Mouse (Mus musculus): ENCODE measurements at regions not wholly inside any gene's neighbourhood (a gene's known extent, or its start where the extent isn't known, plus 50 kb on each side); places are given as distances from the start of the nearest gene placed in this dataset.

DNA sequence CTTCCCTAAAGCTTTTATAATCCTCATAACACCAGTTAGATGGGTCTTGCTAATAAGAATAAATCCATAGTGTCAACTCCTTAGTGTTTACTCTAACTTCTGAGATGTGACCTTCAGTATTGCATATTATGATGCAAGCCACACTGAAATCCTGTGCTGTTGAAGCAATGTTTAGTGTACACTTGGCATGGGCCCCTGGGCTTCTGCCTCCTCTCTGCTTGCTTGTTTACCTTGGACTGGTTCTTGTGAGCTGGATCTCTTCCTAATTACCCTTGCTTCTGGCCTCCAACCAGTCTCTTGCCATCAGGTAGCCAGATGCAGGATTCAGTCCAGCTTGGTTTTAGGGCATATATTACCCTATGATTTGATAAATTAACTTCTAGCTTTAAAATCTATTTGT lies 57.0 kb downstream of the Rgs2 start:
- DNase-seq: peak; percentile 76

DNA sequence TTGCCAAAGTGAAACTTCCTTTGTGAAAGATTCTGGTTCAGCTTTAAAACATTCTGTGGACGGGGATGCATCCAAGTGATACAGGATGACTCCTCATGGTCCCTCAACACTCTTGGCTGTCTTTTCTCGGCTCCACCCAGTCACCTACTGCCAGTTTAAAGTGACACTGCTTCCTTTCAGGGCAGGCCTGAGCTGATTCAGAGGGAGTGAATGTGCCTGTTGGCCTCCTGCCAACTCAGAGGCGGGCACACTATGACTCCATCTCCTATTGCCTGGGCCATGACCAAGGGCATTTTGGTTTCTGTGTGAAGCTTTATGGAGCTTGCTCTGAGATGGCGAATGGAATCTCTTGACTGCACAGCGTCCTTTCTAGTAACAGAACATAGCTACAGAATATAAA lies 62.5 kb downstream of the Rgs2 start:
- DNase-seq: peak; percentile 88

DNA sequence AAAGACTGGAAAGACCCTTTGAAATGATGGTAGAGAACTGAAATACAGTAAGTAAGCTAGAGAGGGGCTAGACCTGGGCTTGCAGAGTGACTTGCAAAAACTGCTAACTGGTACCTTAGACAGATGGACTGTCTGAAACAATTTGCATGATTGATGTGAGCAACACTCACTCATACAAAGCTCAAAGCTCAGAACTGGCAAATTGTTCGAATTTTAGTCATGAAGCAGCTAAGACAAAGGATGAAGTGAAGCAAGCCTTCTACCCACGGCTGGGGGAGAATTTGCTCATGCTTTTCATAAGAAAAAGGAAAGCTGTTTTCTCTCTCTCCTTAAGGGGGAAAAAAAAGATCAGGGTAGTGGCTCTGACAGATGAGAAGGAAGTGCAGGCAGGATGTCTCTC lies 64.5 kb downstream of the Rgs2 start:
- DNase-seq: no peak

DNA sequence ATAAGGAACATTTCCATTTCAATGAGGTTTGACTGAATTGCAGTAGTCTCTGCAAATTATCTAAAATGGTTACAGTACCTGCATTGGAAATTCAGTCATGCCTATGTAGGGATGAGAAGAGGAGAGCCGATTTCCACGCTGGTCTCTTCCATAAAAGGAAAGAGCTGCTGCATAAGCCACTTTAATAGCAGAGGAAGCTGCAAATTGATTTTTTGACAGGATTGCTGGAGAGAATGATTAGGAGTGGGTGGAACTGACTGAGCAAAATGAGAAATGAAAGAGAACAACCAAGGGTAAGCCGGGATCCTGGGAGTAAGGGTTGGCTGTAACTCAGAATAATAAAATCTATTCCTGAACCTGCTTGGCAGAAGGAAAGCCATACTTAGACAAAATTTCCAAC lies 65.4 kb downstream of the Rgs2 start:
- no peak for DNase-seq

DNA sequence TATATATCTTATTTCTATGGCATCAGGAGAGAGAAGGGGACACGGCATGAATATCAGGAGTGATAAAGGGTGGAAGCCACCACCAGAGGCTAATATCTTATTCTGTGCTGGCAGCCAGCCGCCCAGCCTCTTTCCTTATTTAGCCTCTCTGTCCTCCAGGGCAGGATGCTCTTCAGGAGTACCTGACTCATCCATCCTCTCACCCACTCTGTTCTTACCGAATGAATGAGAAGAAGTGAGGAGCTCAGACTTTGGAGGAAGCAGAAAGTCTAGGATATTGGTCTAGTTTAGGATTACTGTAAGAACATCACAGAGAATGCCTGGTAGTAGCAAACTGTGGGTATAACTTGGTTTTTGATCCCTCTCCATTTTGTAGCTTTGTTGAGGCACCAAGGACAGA lies 73.2 kb downstream of the Rgs2 start:
- no peak for DNase-seq

DNA sequence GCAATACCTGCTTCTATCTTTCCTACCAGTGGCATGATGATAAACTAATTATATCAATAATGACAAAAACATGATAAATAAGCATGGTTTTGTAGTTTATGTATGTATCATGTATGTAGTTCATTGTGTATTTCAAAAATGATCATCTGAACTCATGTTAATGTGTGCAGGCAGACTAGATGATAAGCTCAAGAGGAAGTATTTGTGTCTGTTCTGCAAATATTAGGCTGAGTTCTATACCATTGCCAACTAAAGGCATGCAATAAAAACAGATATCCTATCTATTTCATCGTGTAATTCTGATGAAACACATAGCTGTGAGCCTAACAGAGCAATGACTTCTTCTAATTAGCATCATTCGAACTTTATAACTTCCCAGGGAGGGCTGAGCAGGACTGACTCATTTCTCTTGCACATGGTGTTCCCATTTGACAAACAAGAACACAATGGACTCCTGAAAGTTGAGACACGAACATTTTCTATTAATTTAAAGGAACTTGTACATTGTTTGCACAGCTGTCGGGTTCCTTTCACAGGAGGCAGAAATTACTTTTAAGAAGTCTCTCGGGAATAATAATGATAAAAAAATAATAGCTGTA lies 74.3 kb downstream of the Rgs2 start:
- no peak for DNase-seq

DNA sequence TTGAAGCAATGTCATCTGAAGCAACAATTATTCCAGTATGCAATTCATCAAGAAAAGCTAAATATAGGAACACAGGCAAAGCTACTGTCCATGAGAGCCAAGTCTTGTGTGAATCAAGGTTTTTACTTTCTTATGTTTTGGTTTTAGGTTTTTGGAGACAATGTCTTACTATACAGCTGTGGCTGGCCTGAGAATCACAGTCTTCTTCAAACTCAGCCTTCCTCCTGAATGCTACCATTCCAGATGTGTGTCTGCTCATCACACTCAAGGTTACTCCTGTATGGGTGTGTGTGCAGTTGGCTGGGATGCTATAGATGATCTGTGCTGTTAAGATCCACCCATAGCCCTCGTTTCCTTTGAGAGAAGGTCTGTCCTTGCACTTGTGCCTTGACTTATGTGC lies 81.5 kb downstream of the Rgs2 start:
- no peak for DNase-seq

DNA sequence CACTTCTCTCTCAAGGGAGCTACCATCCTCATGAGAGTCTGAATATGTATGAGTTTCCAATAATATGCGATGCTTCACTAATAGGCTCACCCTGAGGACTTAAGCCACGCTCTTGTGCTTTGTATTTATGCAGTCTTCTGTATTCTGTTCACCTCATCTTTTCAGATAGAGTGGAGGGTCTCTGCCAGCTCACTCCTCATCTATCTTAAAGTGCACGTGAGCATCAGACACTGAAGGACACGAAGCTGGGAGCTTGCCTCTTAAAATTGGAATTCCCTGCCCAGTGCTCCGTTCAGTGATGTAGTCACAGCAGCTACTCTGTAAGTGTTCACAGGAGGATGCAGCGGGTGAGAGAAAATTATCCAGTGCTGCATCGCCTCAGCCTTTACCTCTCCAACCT lies 83.7 kb downstream of the Rgs2 start:
- no peak for DNase-seq

DNA sequence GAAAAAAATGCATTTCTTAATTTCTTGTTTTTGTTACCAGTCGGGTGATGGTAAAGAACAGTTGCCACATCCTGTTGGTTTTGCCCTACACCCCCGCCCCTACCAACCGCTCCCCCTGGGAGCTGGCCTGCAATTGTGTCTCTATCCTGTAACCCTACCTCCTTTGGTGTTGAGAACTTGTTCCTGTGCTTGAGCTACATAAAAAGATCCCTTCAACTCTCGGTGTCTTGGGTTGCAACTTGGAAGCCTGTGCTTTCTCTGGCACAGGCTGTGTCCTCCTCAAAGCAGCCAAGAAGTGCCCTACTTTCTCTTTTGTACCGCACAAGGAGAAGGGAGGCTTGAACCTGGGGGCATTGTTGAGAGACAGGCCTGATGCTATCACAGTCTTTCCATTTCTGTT lies 85.0 kb downstream of the Rgs2 start:
- peak; percentile 27 for DNase-seq

DNA sequence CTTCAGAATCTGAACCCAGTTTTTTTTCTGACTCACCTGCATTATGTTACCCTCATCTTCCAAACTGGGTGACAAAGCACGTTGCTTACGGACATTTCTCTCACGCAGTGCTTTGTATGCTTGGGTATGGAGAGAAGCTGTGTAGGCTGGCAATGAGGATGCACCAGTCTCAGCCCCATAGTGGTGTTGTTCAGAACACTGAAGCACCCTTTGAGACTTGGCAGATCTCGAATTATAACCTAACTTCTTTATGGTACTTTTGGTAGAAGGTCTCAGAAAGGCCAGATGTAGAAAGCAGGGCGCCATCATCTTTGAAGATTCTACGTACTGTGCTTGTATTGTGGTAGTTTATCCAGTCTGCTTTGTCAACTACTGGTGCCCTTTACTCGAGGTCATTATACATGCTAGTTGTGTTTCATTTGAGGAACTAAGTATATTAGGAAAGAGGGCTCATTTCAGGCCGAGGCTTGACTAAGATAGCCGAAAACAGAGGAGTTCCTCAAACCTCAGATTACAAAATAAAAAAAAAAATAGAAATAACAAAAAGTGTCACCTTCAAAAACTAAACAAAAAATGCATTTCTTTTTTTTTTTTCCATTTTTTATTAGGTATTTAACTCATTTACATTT lies 85.7 kb downstream of the Rgs2 start:
- DNase-seq: no peak

DNA sequence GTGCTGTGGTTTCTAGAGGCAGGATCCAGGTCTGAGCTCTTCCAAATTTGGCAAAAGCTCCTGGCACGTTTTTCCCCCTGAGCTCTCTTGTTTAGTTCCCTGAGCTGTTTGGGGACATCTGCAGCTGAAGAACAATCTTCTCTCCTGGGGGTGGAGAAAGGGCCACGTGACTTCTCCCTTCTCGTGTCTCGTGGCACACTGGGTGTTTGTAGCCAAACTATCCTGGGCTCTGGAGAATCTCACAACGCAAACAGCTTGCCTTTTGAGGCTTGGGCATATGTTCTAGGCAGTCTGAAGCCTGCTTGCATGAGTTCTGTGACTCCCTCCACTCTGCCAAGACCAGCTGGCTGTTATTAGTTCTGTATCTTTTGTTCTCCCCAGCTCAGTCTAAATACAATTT lies 86.3 kb downstream of the Rgs2 start:
- peak; percentile 65 for DNase-seq

DNA sequence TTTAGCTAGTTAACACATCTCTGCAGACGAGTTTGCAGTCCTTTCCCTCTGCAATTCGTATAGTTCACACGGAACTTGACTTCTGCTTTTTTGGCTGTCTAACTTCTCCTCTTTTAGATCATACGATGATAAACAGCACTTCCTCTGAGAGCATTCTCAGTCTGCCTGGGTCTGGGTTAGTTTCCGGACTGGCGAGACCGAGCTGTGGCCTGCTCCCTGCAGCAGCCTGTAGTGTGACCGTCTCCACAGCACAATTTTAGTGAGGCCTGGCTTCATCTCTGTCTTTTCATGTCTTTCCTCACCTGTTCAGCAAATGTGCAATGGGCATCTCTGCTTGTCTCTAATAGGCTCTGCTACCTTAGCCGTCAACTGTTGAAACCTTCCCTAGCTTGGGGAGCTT lies 87.4 kb downstream of the Rgs2 start:
- peak; percentile 20 for DNase-seq

DNA sequence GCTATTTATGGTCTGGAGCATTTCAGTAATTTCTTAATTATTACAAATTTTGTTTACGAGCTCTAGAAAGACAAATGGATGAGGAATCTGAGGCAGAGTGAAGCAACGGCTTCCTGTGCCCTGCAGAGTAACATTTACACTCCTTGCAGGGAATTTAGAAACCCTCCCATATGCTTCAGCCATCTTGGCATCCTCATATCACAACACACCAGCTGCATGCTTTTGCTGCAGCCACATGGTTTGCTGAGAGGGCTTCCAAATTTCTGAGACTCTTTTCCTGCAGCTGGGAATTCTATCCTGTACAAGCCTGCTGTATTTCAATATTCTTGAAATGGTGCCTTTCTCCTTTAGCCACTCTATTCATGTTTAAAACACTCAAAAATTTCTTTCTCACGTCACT lies 91.4 kb downstream of the Rgs2 start:
- no peak for DNase-seq

DNA sequence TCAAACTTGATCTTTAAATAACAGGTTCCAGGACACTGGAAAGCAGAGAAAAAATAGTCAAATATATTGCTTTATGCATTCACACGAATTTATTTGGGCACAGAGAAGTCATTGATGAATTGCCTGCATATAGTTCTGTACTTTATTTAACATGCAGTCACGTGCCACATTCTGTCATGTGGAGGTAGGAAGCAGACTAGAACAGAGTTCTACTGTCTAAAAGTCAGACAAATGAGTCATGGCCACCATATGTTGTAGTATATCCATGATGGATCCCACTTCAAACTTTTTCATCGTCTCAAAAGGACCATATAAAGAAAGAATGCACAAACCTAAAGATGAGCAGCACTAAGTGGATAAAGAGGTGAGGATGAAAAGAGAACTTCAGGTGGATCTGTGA lies 92.7 kb downstream of the Rgs2 start:
- no peak for DNase-seq

DNA sequence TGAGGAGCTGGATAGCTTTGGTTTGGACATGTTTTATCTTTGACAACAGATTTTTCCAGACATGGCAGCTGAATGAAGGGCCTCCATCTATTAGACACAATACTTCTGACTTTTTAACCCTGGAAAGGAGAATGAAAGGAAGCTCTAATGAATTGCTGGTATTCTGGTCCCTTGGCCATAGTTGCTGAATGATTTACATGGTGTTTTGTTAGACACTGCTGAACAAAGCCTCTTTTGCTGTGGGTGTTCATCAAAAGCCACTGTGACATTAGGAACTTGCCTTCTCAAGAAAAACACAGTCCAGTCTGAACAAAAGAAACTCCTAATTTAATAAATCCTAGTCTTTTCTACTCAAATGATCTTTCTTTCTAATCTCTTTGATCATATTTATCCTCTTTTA lies 93.4 kb downstream of the Rgs2 start:
- no peak for DNase-seq

DNA sequence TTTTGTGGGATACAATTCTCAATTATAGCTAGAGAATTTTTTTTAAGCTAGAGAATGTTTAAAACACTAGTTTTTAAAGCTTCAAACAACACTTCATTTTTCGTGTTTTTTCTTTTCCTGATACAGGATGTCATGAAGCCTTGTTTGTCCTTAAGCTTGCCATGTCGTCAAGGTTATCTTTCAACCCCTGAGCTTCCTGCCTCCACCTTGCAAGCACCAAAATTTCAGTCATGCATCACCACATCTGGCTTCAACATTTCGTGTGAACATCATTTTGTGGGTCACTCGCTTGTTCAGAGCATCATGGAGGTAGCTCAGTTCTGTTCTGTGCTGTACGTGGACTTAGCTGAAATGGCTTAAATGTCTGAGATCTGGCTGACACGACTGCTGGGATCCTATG lies 96.6 kb downstream of the Rgs2 start:
- no peak for DNase-seq

DNA sequence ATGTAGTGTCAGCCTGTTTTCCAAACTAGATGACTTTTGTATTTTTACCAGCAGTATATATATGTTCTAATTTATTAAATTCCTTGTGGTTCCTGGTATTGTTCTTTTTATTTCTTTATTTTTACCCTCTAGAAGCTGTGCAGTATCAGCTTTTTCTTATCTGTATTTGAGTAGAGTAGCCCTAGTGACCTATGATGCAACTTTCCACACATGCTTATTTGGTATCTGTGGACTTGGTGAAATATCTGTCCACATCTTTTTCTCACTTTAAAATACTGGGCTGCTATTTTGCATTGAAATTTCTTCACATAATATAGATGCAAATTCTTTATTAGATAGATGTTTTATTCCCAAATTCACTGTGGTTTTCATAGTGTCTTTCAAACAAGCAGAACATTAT lies 97.1 kb downstream of the Rgs2 start:
- DNase-seq: no peak

DNA sequence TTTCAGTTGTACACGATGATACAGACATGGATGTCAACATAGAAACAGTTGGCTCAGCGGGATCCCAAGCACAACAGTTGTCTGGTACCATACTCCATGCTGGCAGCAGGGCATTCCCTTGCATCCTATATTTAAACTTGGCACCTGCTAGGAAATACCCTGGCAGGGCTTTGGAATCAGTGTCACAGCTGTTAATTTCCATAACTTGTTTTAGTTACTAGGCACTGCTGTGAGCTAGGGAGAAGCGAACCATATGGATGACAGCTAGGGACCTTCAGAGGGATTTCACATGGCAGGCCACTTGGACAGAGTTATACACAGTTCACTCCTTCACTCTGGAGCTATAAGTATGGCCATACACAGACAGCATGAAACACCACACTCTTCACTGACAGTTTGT lies 100.0 kb downstream of the Rgs2 start:
- DNase-seq: no peak

DNA sequence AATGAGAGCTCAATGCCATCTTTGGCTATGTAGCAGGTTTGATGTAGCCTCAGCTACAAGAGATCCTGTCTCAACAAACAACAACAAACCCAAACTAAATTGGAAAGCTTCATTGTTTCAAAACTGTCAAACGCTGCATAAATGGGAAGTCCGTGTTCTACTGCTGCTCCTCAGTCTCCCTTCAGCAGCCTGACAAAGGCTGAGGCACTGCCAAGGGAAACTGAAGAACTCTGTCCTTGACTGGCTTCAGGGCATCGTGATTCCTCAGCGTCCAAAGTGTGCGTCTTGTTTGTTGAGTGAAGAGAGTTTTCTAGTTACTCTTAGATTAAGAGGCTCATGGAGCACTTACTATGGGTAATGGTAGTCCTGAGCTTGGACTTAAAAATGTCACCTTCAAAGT lies 100.7 kb downstream of the Rgs2 start:
- peak; percentile 16 for DNase-seq

DNA sequence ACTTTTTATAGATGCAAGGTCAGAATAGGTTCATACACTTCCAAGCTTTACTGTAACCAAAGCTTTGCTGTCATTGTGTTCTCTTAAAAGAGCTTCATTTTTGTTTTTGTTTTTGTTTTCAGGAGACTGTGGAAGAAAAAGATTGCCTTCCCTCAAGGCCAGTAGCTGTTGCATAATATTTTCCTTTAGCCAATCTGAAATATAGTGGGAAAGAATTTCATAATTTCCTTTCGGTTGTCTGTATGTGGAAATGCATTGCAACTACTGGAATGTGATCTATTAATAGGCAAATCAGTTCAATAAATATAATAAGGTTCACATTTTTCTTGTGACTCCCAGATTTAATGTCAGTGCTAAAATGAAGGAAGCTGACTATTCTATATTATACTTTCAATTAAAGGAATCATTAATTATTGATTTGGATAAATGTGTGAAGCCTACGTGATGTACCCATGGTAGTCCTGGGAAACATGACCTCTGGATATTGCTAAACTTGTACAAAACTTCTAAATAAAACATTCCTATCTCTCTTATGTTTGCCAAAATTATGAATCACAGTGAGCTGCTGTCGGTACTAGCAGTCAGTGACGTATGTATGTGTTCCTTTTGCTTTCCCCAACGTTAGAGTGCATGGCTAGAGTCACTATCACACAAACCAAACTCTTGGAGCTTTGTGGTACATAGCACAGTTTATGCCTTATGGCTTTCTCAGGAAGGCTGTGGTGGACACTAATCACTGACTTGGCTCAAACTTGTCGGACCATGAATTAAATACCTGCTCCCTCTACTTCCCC lies 102.6 kb downstream of the Rgs2 start:
- DNase-seq: no peak

DNA sequence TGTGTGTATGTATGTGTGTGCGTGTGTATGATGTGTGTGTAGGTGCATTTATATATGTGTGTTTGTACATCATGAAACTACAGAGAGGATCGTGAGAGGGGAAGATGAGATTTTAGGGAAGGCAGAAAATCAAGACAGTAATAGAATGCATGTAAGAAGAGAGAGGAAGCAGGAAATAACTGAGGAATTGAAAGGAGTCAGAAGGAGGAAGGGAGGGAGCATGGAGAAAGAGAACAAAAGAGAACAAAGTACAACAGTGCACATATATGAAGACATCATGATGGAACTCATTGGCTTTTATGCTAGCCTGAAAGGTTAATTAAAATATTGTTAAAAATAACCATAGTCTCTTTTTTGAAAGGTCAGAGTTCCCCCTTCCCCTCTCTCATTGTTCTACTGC lies 111.4 kb downstream of the Uchl5 start:
- DNase-seq: no peak

DNA sequence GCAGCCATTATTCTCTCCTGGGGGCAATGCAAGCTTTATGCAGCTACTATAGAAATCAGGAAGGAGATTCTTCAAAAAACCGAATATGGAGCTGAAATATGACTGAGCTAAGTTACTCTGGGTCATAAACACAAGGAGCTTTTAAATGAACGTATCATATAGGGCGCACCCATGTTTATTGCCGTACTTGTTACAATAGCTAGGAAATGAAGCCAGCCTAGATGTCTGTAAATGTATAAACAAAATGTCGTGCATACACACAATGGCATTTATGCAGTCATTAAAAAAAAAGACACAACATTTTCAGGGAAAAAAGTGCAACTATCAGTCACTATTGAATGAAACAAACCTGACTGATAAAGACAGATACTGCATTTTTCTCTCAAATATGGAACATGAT lies 111.0 kb downstream of the Uchl5 start:
- DNase-seq: no peak

DNA sequence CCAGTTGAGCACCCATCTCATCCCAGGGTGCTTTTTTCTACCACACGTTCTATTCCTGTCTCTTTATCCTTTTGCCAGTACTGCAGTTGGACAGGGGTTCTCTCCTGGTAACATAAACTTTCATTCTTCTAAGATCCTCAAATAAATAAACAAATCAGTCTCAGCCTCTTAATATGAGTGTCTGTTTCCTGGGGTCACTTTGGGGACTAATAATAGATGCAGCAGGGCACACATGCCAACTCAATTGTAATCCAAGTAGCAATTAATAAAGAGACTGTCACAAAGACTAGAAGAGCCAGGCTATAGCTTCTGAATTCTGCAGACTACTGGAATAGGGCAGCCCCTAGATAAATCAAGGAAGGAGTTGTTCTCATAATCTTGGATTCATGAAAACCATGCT lies 108.9 kb downstream of the Uchl5 start:
- DNase-seq: no peak

DNA sequence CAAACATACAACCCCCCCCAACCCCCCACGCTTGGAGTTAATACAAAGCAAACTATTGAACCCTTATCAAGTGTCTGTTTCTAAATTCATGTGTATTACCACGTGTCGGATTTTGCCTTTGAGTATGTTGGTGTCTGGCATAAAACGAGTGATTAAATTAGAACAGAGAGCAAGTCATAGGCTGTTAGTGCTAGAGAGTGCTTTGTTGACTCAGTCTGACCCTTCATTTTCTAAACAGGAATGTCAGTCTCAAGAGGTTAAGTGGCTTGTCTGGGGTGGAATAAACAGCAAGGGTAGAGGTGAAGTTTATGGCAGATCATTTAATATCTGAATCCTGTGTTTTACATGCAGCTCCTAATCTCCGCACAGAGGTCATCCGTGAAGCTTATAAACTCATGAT lies 104.1 kb downstream of the Uchl5 start:
- DNase-seq: no peak

Measured in adrenal gland, postnatal 10 days (tissue).